Mouse (Mus musculus) kidney, postnatal 0 days (tissue): ENCODE measurements at regions not wholly inside any gene's neighbourhood (a gene's known extent, or its start where the extent isn't known, plus 50 kb on each side); places are given as distances from the start of the nearest gene placed in this dataset.

Experiments used
- ATAC-seq: fragments of 200-750 bp; cut with Nextera tagmentation; replicated peaks from 2 replicates; pipeline ENCODE4 v1.8.0; 2017; ENCODE audit warnings: low read depth, moderate number of reproducible peaks, moderate TSS enrichment, moderate library complexity; ENCODE audit not compliant: low FRiP score
- DNase-seq: peaks from one replicate; pipeline ENCODE4 v3.0.0-alpha.2; 2016; ENCODE audit warnings: low spot score
- H3K27ac ChIP-seq: fragments of 300-500 bp; sonication (generic); 2 replicates; pipeline ENCODE4 v1.5.1; 2014; ENCODE audit warnings: mild to moderate bottlenecking
- H3K27me3 ChIP-seq: fragments of 300-500 bp; sonication (generic); 2 replicates; pipeline ENCODE4 v1.6.1; 2014; ENCODE audit warnings: low read length, mixed read lengths; ENCODE audit not compliant: insufficient read depth
- H3K36me3 ChIP-seq: fragments of 300-500 bp; sonication (generic); 2 replicates; pipeline ENCODE4 v1.6.1; 2014; ENCODE audit warnings: low read length, mixed read lengths; ENCODE audit not compliant: insufficient read depth
- H3K4me1 ChIP-seq: fragments of 300-500 bp; sonication (generic); replicated peaks from 2 replicates; pipeline ENCODE4 v1.6.1; 2014; ENCODE audit warnings: antibody characterized with exemption, low read length, mixed read lengths; ENCODE audit not compliant: insufficient read depth
- H3K4me2 ChIP-seq: fragments of 300-500 bp; sonication (generic); 2 replicates; pipeline ENCODE4 v1.6.1; 2014; ENCODE audit warnings: mild to moderate bottlenecking, low read length, moderate library complexity, mixed read lengths
- H3K4me3 ChIP-seq: fragments of 300-500 bp; sonication (generic); replicated peaks from 2 replicates; pipeline ENCODE4 v1.5.1; 2014; ENCODE audit warnings: low read depth, low read length
- H3K9ac ChIP-seq: fragments of 300-500 bp; sonication (generic); 2 replicates; pipeline ENCODE4 v1.6.1; 2014; ENCODE audit warnings: low read depth, low read length
- H3K9me3 ChIP-seq: fragments of 300-500 bp; sonication (generic); replicated peaks from 2 replicates; pipeline ENCODE4 v1.6.1; 2016; ENCODE audit warnings: low read length, inconsistent platforms, mixed read lengths
- CTCF ChIP-seq: IDR thresholded peaks from 2 replicates; pipeline ENCODE4 v1.5.1; 2016; ENCODE audit warnings: antibody characterized with exemption, low read depth, mild to moderate bottlenecking, moderate library complexity
- WGBS: fragments of 180-500 bp; shearing (Covaris S2); extraction: QIAGEN DNeasy Blood & Tissue Kit; methylation state at CpG from one replicate; pipeline ENCODE4 v1.1.7; 2014; 5-methylcytosine and 5-hydroxymethylcytosine counted together

- no peak overlapping the region for H3K27ac ChIP-seq
- no peaks in the 10 kb centered on the region for H3K36me3 ChIP-seq
- TF ChIP-seq CTCF: no peak
- no peaks in the 10 kb centered on the region for H3K27me3 ChIP-seq
- H3K4me2 ChIP-seq: no peak overlapping the region
- H3K4me3 ChIP-seq: no peak overlapping the region
- DNase-seq (peak; percentile 71), ATAC-seq (peak; percentile 81)
- H3K9me3 ChIP-seq: no peaks in the 10 kb centered on the region
- 30% methylated on average over 8 of the region's 8 CpGs for WGBS
- H3K4me1 ChIP-seq: 0 out of 2 replicates have a peak, but pooled peaks cover 10% of the 10 kb centered on the region
- H3K9ac ChIP-seq: no peak overlapping the region
Measured at GRCm38 (mm10) chr12:25438217-25439028, 341.5 kb upstream of the Id2 start.

- Histone ChIP-seq H3K27me3 (no peaks in the 10 kb centered on the region), H3K4me1 (0 out of 2 replicates have a peak, but pooled peaks cover 10% of the 10 kb centered on the region), H3K9me3 (no peaks in the 10 kb centered on the region), H3K4me2 (no peak overlapping the region), H3K4me3 (no peak overlapping the region), H3K36me3 (no peaks in the 10 kb centered on the region), H3K9ac (no peak overlapping the region), H3K27ac (no peak overlapping the region)
- 65% methylated on average over 4 of the region's 4 CpGs for WGBS
- TF ChIP-seq CTCF: no peak
- DNase-seq: peak; percentile 27
- ATAC-seq: no peak
Measured at GRCm38 (mm10) chr12:25437556-25437955, 340.6 kb upstream of the Id2 start.

GRCm38 (mm10) chr12:25436220-25436911, 339.4 kb upstream of the Id2 start:
- no peak for ATAC-seq
- Histone ChIP-seq H3K27me3 (no peaks in the 10 kb centered on the region), H3K9ac (no peak overlapping the region), H3K9me3 (no peaks in the 10 kb centered on the region), H3K4me2 (no peak overlapping the region), H3K4me1 (0 out of 2 replicates have a peak, but pooled peaks cover 10% of the 10 kb centered on the region), H3K4me3 (no peak overlapping the region), H3K27ac (no peak overlapping the region), H3K36me3 (no peaks in the 10 kb centered on the region)
- DNase-seq: peak; percentile 48
- no peak for TF ChIP-seq CTCF
- WGBS: 62% methylated on average over 6 of the region's 6 CpGs

GRCm38 (mm10) chr12:25432796-25433195, 335.9 kb upstream of the Id2 start:
- ATAC-seq (no peak), DNase-seq (no peak)
- no peaks in the 10 kb centered on the region for H3K27me3 ChIP-seq
- no peak for TF ChIP-seq CTCF
- H3K27ac ChIP-seq: no peak overlapping the region
- no peaks in the 10 kb centered on the region for H3K9me3 ChIP-seq
- 0 out of 2 replicates have a peak, but pooled peaks cover 5% of the 10 kb centered on the region for H3K4me1 ChIP-seq
- H3K9ac ChIP-seq: no peak overlapping the region
- WGBS: 94% methylated on average over 6 of the region's 6 CpGs
- H3K36me3 ChIP-seq: no peaks in the 10 kb centered on the region
- no peak overlapping the region for H3K4me3 ChIP-seq
- H3K4me2 ChIP-seq: no peak overlapping the region

GRCm38 (mm10) chr12:25430911-25431310, 334.0 kb upstream of the Id2 start:
- no peaks in the 10 kb centered on the region for H3K9me3 ChIP-seq
- no peak overlapping the region for H3K4me2 ChIP-seq
- ATAC-seq (no peak), DNase-seq (no peak)
- H3K9ac ChIP-seq: no peak overlapping the region
- H3K36me3 ChIP-seq: no peaks in the 10 kb centered on the region
- no peak overlapping the region for H3K4me3 ChIP-seq
- no peaks in the 10 kb centered on the region for H3K27me3 ChIP-seq
- H3K27ac ChIP-seq: no peak overlapping the region
- whole genome bisulfite sequencing: 94% methylated on average over 4 of the region's 4 CpGs
- no peaks in the 10 kb centered on the region for H3K4me1 ChIP-seq
- no peak for TF ChIP-seq CTCF

GRCm38 (mm10) chr12:25427911-25428642, 331.1 kb upstream of the Id2 start:
- Histone ChIP-seq H3K27ac (no peak overlapping the region), H3K4me3 (no peak overlapping the region), H3K36me3 (no peaks in the 10 kb centered on the region), H3K4me2 (no peak overlapping the region), H3K4me1 (no peaks in the 10 kb centered on the region), H3K9me3 (no peaks in the 10 kb centered on the region), H3K9ac (no peak overlapping the region), H3K27me3 (no peaks in the 10 kb centered on the region)
- no peak for ATAC-seq
- TF ChIP-seq CTCF: no peak
- DNase-seq: no peak
- WGBS: 84% methylated on average over 11 of the region's 11 CpGs
